Mouse (Mus musculus): ENCODE data around the gene Vamp8.

DNA sequence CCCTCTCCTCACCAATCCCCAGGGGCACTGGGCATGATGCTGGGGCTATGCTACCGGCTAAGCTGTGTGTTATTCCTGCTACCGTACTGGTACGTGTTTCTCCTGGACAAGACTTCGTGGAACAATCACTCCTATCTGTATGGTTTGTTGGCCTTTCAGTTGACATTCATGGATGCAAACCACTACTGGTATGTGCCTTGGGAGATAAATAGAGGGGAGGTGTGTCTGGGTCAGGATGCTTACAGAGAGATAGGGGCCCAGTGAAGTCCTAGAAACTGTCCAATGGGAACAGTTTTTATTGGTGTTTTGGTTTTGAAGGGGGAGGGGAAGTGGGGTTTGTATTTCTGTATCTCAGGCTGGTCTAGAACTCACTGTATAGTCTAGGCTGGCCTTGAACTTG is 27.8 kb upstream of the Vamp8 start:
- no peak for TF ChIP-seq CTCF (conservative IDR thresholded peaks at IDR 0.05; ENCODE audit: insufficient read depth, insufficient read length, low read depth, low read length)
- no peak for TF ChIP-seq POLR2A (IDR thresholded peaks at IDR 0.05; ENCODE audit: low read depth, low read length)

All from kidney, adult 2 months (tissue).